Mouse (Mus musculus) gastrocnemius, adult 18-20 months (tissue): Measurements from ENCODE around the gene Mtx3. TPM values are rescaled to one million over a fixed set of nuclear protein-coding genes. Genes with fewer than 3 reads are reported as not detected.

Experiments used
- DNase-seq: peaks from one replicate; pipeline ENCODE4 v3.0.0; 2021; ENCODE audit warnings: low spot score
- total RNA-seq, 2 experiments: library from RNA; stranded (reverse); gene quantifications; 2 replicates each; pipeline ENCODE4 v1.2.3; 2021

The Mtx3 gene
- total RNA-seq, 2 experiments from 2014 or later, result 4.0 to 4.1 TPM

- peak; percentile 74 for DNase-seq
These were observed 38.6 kb downstream of the Mtx3 start for GRCm38 (mm10) chr13:92882986-92883720.

- DNase-seq, result peak; percentile 43
These were observed 39.6 kb downstream of the Mtx3 start for GRCm38 (mm10) chr13:92884206-92884605.

- DNase-seq, result peak; percentile 0
These were observed 40.4 kb downstream of the Mtx3 start for GRCm38 (mm10) chr13:92884930-92885329.

- peak; percentile 0 for DNase-seq
These were observed 54.5 kb downstream of the Mtx3 start for GRCm38 (mm10) chr13:92899087-92899486.

- DNase-seq, result no peak
These were observed 58.7 kb downstream of the Mtx3 start for GRCm38 (mm10) chr13:92903291-92903690.

- DNase-seq, result no peak
These were observed 61.4 kb downstream of the Mtx3 start for GRCm38 (mm10) chr13:92905944-92906343.

- no peak for DNase-seq
These were observed 62.8 kb downstream of the Mtx3 start for GRCm38 (mm10) chr13:92907366-92907765.

Other genes starting within 250 kb of the Mtx3 start
- 1 to 10 TPM; 2.1 to 2.9 TPM for gene Serinc5, start 233.7 kb upstream of the Mtx3 start, total RNA-seq
- gene Thbs4, start 49.9 kb upstream of the Mtx3 start, total RNA-seq, result 10 to 100 TPM; 50.4 to 96.5 TPM